Mouse (Mus musculus): ENCODE measurements around the gene Armh1. TPM values are rescaled to one million over a fixed set of nuclear protein-coding genes. Genes with fewer than 3 reads are reported as not detected.
"Not testable (repeated sequence)": the region's sequence is repeated elsewhere in the genome, so short reads cannot be mapped to it uniquely, and the experiment has no call there.

The Armh1 gene
- polyA plus RNA-seq, 1 experiment from 2014 or later: 0.65 TPM

DNA sequence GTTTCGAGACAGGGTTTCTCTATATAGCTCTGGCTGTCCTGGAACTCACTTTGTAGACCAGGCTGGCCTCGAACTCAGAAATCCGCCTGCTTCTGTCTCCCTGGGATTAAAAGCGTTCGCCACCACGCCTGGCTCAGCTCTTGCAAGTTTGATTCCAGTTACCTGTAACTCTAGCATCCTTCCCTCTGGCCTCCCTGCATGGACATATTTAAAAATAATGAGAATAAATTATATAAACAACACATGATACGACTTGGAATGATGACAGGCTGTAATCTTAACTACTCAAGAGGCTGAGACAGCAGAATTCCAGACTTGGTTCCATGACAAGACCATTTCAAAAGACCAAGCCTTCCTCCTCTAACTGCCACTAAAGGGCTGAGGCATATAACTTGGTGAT is 61.3 kb downstream of the Armh1 start:
- ATAC-seq: no peak
- Histone ChIP-seq H3K36me3 (ENCODE audit: control insufficient read depth, insufficient read depth) (no peaks in the 10 kb centered on the region), H3K9me3 (ENCODE audit: control insufficient read depth, low read length) (no peaks in the 10 kb centered on the region), H3K4me1 (replicated peaks; ENCODE audit: control insufficient read depth, insufficient read depth, low read length) (peaks cover 8% of the 10 kb centered on the region; the same call in 1 of the 2 replicates), H3K27ac (ENCODE audit: low read length) (peak overlapping the region; percentile 84), H3K4me2 (ENCODE audit: low read length) (no peak overlapping the region), H3K9ac (replicated peaks; ENCODE audit: low read depth, low read length) (no peak overlapping the region; the same call in 1 of the 2 replicates), H3K4me3 (replicated peaks; ENCODE audit: low read length) (no peak overlapping the region), H3K27me3 (replicated peaks; ENCODE audit: control insufficient read depth, insufficient read depth, low read length) (no peaks in the 10 kb centered on the region)
- WGBS: 68% methylated on average over 7 of the region's 7 CpGs

DNA sequence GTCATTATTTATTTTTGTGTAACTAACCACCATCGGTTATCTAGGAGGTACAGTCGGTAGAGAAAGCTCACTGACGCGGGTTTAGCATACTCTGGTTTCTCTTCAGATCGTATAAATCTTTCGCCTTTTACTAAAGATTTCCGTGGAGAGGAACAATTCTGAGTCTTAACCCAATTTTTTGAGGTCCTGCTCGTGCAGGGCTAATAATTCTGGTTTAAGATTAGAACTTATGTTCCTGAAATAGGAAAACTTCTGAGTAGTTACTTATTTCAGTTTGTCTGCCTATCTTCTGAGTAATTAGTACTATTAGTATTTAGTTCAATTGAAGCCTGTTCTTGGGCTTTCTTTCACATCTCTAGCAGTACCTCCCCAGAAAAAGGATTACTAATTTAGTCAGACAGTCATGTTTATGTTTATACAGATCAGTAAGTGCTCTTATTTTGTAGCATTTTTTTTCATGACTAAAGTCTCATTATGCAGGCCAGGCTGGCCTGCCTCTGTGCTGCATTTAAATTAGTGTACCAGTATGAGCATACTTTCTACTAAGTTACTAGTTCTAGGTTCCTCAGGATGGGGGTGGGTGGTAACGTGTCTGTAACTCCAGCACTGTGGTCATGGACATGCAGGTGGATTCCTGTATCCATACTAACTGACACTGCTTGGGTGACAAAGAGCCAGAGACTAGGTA is 61.9 kb downstream of the Armh1 start:
- Histone ChIP-seq H3K9ac (replicated peaks; ENCODE audit: low read depth, low read length) (peak overlapping the region; percentile 42), H3K27me3 (replicated peaks; ENCODE audit: control insufficient read depth, insufficient read depth, low read length) (no peaks in the 10 kb centered on the region; the same call in 1 of the 2 replicates), H3K4me2 (ENCODE audit: low read length) (peak overlapping the region; percentile 34), H3K9me3 (ENCODE audit: control insufficient read depth, low read length) (no peaks in the 10 kb centered on the region), H3K27ac (ENCODE audit: low read length) (peak overlapping the region; percentile 84), H3K4me3 (replicated peaks; ENCODE audit: low read length) (peak overlapping the region; percentile 26), H3K4me1 (replicated peaks; ENCODE audit: control insufficient read depth, insufficient read depth, low read length) (peaks cover 8% of the 10 kb centered on the region; the same call in 1 of the 2 replicates), H3K36me3 (ENCODE audit: control insufficient read depth, insufficient read depth) (no peaks in the 10 kb centered on the region)
- ATAC-seq: peak; percentile 88
- WGBS: under 1% methylated on average over 9 of the region's 9 CpGs

DNA sequence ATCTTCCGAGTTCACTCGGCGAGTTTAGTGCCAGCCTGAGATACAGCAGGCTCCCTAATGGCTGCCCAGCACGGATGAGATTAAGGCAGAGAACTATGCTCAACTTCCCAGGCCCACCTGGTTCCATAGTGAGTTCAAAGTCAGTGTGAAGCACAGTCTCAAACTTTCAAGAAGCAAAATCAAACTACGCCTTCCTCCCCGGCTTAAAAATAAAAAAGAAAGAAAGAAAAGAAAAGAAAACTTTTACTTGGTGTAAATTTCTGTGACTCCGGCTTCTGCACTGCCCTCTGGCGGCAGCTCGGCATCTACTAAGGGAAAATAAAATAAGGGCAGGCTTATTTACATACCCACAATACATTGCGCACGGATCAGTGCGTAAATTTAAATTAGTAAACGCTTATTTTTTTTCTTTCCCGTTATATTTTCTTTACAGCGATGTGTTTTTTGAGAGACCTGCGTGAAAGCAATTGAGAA is 62.5 kb downstream of the Armh1 start:
- peak overlapping the region; percentile 42 for H3K9ac ChIP-seq (replicated peaks; ENCODE audit: low read depth, low read length)
- peak; percentile 67 for ATAC-seq
- under 1% methylated on average over 16 of the region's 16 CpGs for WGBS
- no peaks in the 10 kb centered on the region for H3K9me3 ChIP-seq (ENCODE audit: control insufficient read depth, low read length)
- H3K27ac ChIP-seq (ENCODE audit: low read length): peak overlapping the region; percentile 38; the same call in 1 of the 2 replicates
- peak overlapping the region; percentile 26 for H3K4me3 ChIP-seq (replicated peaks; ENCODE audit: low read length)
- H3K36me3 ChIP-seq (ENCODE audit: control insufficient read depth, insufficient read depth): no peaks in the 10 kb centered on the region
- peak overlapping the region; percentile 34 for H3K4me2 ChIP-seq (ENCODE audit: low read length)
- no peaks in the 10 kb centered on the region; the same call in 1 of the 2 replicates for H3K27me3 ChIP-seq (replicated peaks; ENCODE audit: control insufficient read depth, insufficient read depth, low read length)
- H3K4me1 ChIP-seq (replicated peaks; ENCODE audit: control insufficient read depth, insufficient read depth, low read length): peaks cover 8% of the 10 kb centered on the region; the same call in 1 of the 2 replicates

DNA sequence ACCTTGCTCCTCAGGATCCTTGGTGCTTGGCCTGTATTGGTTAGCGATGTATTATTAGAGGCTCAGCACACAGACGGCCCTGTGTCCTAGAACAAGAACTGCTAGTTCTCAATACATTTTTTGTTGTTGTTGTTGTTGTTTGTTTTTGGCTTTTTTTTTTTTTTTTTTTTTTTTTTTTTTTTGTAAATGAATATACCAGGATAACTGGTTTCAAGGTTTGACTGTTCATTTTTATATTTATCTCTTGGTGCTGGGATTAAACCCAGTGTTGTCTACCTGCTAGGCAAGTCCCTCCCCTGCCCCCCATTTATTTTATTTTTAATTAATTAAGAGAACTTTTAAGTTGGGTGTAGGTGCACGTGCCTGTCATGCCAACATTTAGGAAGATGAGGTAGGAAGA is 63.0 kb downstream of the Armh1 start:
- no peak overlapping the region; the same call in 1 of the 2 replicates for H3K4me3 ChIP-seq (replicated peaks; ENCODE audit: low read length)
- H3K36me3 ChIP-seq (ENCODE audit: control insufficient read depth, insufficient read depth): no peaks in the 10 kb centered on the region
- H3K27ac ChIP-seq (ENCODE audit: low read length): no peak overlapping the region
- H3K9ac ChIP-seq (replicated peaks; ENCODE audit: low read depth, low read length): no peak overlapping the region
- peak overlapping the region; percentile 34 for H3K4me2 ChIP-seq (ENCODE audit: low read length)
- H3K9me3 ChIP-seq (ENCODE audit: control insufficient read depth, low read length): no peaks in the 10 kb centered on the region
- no peaks in the 10 kb centered on the region; the same call in 1 of the 2 replicates for H3K27me3 ChIP-seq (replicated peaks; ENCODE audit: control insufficient read depth, insufficient read depth, low read length)
- peaks cover 8% of the 10 kb centered on the region; the same call in 1 of the 2 replicates for H3K4me1 ChIP-seq (replicated peaks; ENCODE audit: control insufficient read depth, insufficient read depth, low read length)
- ATAC-seq: no peak
- 53% methylated on average over 3 of the region's 3 CpGs for WGBS

DNA sequence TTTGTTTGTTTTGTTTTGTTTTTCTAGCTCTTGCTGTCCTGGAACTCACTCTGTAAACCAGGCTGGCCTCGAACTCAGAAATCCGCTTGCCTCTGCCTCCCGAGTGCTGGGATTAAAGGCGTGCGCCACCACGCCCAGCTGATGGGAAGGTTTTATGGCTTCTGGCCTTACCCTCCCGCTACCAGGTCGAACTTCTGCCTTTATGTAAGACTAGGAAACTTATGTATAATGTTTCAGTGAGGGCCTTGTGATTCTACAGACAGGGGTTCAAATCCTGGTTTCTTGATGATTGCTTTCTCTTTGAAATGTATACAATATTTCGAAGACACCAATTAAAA is 69.2 kb downstream of the Armh1 start:
- ATAC-seq: peak; percentile 62
- H3K27me3 ChIP-seq (replicated peaks; ENCODE audit: control insufficient read depth, insufficient read depth, low read length); H3K9me3 ChIP-seq (ENCODE audit: control insufficient read depth, low read length); H3K36me3 ChIP-seq (ENCODE audit: control insufficient read depth, insufficient read depth); H3K4me1 ChIP-seq (replicated peaks; ENCODE audit: control insufficient read depth, insufficient read depth, low read length): not testable (repeated sequence)
- peak overlapping the region; percentile 66 for H3K27ac ChIP-seq (ENCODE audit: low read length)
- peak overlapping the region; percentile 88 for H3K4me2 ChIP-seq (ENCODE audit: low read length)
- peak overlapping the region; percentile 60 for H3K9ac ChIP-seq (replicated peaks; ENCODE audit: low read depth, low read length)
- H3K4me3 ChIP-seq (replicated peaks; ENCODE audit: low read length): peak overlapping the region; percentile 58
- 11% methylated on average over 9 of the region's 9 CpGs for WGBS

DNA sequence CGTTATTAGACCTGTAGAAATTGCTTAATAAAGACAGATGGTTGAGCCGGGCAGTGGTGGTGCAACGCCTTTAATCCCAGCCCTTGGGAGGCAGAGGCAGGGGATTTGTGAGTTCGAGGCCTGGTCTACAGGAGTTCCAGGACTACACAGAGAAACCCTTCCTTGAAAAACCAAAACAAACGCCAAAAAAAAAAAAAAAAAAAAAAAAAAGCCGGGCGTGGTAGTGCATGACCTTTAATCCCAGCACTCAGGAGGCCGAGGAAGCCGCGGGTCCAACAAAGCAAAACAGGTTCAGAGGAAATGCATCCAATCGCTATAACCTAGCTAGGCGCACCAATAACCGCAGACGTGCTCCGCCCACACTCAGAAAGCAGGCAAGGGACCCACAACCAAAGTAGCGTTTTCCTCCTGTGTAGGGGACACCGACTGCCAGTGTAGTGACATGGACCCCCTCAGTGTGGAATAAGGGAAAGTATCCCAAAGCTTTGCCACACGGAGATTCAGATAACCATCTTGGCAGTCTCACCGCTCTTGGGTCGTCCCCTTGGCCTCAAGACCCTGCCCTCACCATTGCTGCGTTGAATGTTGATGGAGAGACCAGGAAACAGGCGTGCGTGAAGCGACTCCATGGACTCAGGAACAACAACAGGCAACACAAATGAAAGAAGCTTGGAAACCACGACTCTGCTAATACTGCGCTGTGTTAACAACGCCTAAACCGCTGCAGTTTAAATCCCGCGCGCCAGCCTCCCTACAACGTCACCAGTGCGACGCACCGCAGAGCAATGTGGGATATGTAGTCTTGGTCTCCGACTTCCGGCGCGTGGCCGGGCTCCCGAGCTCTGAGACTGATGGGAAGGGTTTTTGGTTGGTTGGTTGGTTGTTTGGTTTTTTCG is 69.8 kb downstream of the Armh1 start, which contains the start of gene Kif2c:
Gene Kif2c, minus strand, starts transcription at position 777 of the 896 bp plus-strand sequence.
- H3K4me1 ChIP-seq (replicated peaks; ENCODE audit: control insufficient read depth, insufficient read depth, low read length): peaks cover 10% of the 10 kb centered on the region

DNA sequence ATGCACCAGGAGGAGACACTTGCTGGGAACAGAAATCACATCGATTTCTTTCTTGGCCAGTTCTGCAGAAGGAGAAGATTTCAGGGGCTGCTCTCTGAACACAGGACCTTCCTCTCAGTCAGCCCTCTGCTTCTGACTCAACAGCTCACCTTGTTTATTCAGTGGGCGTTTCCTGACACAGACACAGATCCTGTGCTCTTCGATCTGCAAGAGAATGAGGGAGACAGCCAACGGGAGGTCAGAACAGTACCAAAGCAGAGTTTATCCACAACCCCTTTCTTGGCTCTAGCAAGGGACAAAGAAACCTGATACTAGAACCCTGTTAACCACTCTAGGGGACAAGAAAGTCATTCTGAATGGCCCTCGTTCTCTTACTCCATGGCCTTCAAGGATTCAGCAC is 82.0 kb downstream of the Armh1 start:
- Histone ChIP-seq H3K9me3 (ENCODE audit: control insufficient read depth, low read length) (no peaks in the 10 kb centered on the region), H3K4me1 (replicated peaks; ENCODE audit: control insufficient read depth, insufficient read depth, low read length) (no peaks in the 10 kb centered on the region), H3K27ac (ENCODE audit: low read length) (no peak overlapping the region), H3K9ac (replicated peaks; ENCODE audit: low read depth, low read length) (no peak overlapping the region), H3K4me3 (replicated peaks; ENCODE audit: low read length) (no peak overlapping the region), H3K36me3 (ENCODE audit: control insufficient read depth, insufficient read depth) (no peaks in the 10 kb centered on the region), H3K4me2 (ENCODE audit: low read length) (no peak overlapping the region), H3K27me3 (replicated peaks; ENCODE audit: control insufficient read depth, insufficient read depth, low read length) (no peaks in the 10 kb centered on the region)
- 94% methylated on average over 5 of the region's 5 CpGs for WGBS
- no peak for ATAC-seq

More for the DNA sequence above, 69.8 kb downstream of the Armh1 start, which contains the start of gene Kif2c:
- H3K4me2 ChIP-seq (ENCODE audit: low read length): peak within 1 kb of the TSS; percentile 88
- under 1% methylated on average over 42 of the region's 42 CpGs for WGBS
- H3K9me3 ChIP-seq (ENCODE audit: control insufficient read depth, low read length): no peaks in the 10 kb centered on the region
- H3K27ac ChIP-seq (ENCODE audit: low read length): peak within 1 kb of the TSS; percentile 66
- peak; percentile 100 for ATAC-seq
- no peaks in the 10 kb centered on the region for H3K36me3 ChIP-seq (ENCODE audit: control insufficient read depth, insufficient read depth)
- peak within 1 kb of the TSS; percentile 60 for H3K9ac ChIP-seq (replicated peaks; ENCODE audit: low read depth, low read length)
- H3K4me3 ChIP-seq (replicated peaks; ENCODE audit: low read length): peak within 1 kb of the TSS; percentile 58
- H3K27me3 ChIP-seq (replicated peaks; ENCODE audit: control insufficient read depth, insufficient read depth, low read length): no peaks in the 10 kb centered on the region; the same call in 1 of the 2 replicates

Data from forebrain, embryonic 16.5 days (tissue).